Mouse (Mus musculus) liver, embryonic 14.5 days (tissue): ENCODE measurements around the gene Fam219a.

Source experiments
- CTCF ChIP-seq: IDR thresholded peaks from 2 replicates; pipeline ENCODE4 v1.5.1; 2016; ENCODE audit warnings: antibody characterized with exemption, low read depth, control low read depth
- EP300 ChIP-seq: IDR thresholded peaks from 2 replicates; pipeline ENCODE4 v1.6.1; 2016; ENCODE audit warnings: antibody characterized with exemption, low read depth

DNA sequence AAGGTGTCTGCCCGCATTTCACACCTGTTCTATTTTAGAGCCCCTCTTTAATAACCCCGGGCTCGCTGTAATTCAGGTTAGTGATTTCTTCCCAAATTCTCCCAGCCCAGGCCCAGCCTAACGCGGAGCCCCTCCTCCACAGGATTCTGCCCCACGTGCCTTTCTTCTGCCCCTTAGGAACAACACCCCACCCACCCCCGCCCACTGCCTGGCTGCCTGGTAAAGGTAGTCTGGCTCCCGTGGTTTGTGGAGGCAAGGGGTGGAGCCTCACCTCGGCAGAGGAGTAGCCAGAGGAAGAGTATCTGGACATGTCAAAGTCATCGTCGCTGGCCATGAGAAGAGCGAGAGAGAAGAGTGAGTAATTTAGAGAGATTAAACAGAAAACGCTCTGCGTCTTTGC lies 48.7 kb downstream of the Fam219a start:
- TF ChIP-seq CTCF (no peak), EP300 (no peak)
